Mouse (Mus musculus) telencephalon, adult 2 months (tissue): Measurements from ENCODE around the gene Creb3l4.

ENCODE experiments used
- DNase-seq: peaks from one replicate; pipeline ENCODE4 v3.0.0-alpha.2; 2011; ENCODE audit warnings: low read depth, low spot score

The Creb3l4 gene

DNA sequence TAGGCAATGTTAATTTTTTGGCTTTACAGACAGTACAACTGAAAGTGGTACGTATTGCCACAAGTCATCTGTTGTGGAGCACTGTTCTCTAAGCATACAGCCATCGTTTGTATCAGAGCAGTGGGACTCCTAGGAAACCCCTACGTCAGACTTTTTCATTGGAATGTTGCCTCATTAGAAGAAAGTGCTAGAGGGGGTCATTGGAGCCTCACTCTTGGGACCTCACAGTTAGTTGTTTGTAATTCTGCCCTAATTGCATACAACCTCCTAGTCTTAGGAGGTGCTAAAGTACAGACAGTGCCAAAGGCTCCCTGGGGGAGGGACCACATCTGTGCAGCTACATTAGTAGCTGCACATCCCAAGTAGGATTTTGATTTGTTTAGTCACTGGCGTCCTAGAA lies 48.6 kb downstream of the Creb3l4 start:
- DNase-seq: no peak

GRCm38 (mm10) chr3:90190859-90191510 lies 52.3 kb downstream of the Creb3l4 start:
- DNase-seq: no peak
